Mouse (Mus musculus) embryonic fibroblast, embryonic 13.5 days (primary cell): ENCODE measurements at regions not wholly inside any gene's neighbourhood (a gene's known extent, or its start where the extent isn't known, plus 50 kb on each side); places are given as distances from the start of the nearest gene placed in this dataset.

Experiments used
- CTCF ChIP-seq: IDR thresholded peaks from 2 replicates; pipeline ENCODE4 v1.5.1; 2011; ENCODE audit warnings: mild to moderate bottlenecking, control low read depth, low read length, moderate library complexity, borderline replicate concordance; ENCODE audit not compliant: insufficient read depth
- POLR2A ChIP-seq: IDR thresholded peaks from 2 replicates; pipeline ENCODE4 v1.6.1; 2011; ENCODE audit warnings: low read depth, mild to moderate bottlenecking, control low read depth, low read length, moderate library complexity

DNA sequence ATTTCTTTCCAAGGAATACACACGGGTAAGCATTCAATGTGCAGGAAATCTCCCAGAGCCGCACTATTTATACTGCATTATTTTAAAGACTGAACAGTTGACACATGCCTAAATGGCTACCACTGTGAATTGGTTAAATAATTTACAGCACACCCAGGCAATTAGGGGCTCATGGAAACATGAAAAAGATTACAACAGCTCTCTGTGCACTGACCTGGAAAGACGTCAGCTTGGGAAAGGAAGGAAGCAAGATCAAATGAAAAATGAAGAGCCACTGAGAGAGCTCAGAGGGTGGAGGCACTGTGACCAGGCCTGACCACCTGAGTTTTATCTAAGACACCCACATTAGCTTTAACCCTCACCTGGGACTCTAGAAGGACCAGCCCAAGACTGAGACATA is 82.7 kb upstream of the Nfe2l3 start:
- TF ChIP-seq CTCF (no peak), POLR2A (no peak)
